Comparison of ENCODE assay signal across 12 mouse cellular contexts in the genomic region with DNA sequence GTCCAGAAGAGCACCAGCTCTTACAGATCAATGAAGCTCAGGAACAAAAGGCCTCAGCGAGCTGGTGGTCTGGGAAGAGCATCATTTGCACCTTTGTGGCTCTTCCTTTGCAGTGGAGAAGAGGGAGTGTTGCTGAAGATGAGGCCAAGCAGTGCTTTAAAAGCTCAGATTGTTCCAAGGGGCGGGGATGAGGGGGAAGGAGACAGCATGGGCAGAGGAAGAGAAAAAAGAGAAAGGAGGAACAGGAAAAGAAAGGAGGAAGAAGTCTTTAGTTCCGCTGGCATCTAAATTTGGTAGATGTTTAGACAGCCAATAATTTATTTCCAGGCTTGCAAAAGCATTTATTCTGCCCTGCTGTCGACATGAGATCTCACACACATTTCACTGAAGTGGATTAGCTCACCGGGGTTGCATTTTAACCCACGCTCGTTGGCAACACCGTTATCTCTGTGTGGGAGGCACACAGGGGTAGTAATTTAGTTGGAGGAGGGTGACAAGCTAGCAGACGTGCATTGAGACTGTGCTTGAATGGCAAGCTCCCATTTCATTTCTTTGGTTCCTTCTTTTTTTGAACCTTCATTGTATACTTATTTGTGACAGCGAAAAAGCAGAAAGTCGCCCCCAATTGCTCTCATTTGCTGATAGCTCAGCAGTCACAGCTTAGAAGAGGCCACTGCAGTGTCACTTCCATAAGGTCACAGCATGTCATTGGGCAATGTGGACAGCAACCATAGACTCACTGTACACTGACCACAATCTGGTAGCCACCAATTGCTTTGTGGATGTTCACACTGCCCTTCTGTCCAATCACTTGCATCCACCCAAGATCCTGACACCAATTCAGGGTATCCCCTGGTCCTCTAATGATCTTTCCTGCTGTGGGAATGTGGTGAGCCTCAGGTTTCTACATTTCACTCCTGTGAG.
A peak's percentile ranks its signal among the peaks of the same experiment; 100 is the strongest.
DNase-seq lines count a peak whose midpoint lies in the region; ATAC-seq lines count a peak whose summit lies in the region.
"Had no signal": no experiment of that assay in that cellular context is flagged by ENCODE, and none has a peak within 500 bp of the region (broad histone marks: within the 10 kb centered on the region; RNA-seq: fewer than 3 reads in every experiment).

No protein-coding gene starts in this region.

- peak overlapping the region; percentile 46 for H3K27ac ChIP-seq in forebrain, embryonic 15.5 days (replicated peaks)
- H3K27ac ChIP-seq in forebrain, embryonic 12.5 days: no peak overlapping the region
- peak overlapping the region; percentile 58; the same call in 1 of the 2 replicates for H3K27ac ChIP-seq in heart, embryonic 15.5 days

- no peaks in the 10 kb centered on the region for H3K36me3 ChIP-seq in forebrain, embryonic 15.5 days
- H3K36me3 ChIP-seq in forebrain, embryonic 12.5 days (replicated peaks): no peaks in the 10 kb centered on the region
- no peaks in the 10 kb centered on the region for H3K36me3 ChIP-seq in heart, embryonic 15.5 days

- no peaks in the 10 kb centered on the region for H3K9me3 ChIP-seq in forebrain, embryonic 15.5 days
- no peaks in the 10 kb centered on the region for H3K9me3 ChIP-seq in forebrain, embryonic 12.5 days
- no peaks in the 10 kb centered on the region for H3K9me3 ChIP-seq in heart, embryonic 15.5 days (replicated peaks)

- no peaks in the 10 kb centered on the region for H3K27me3 ChIP-seq in forebrain, embryonic 15.5 days
- no peaks in the 10 kb centered on the region; the same call in 1 of the 2 replicates for H3K27me3 ChIP-seq in forebrain, embryonic 12.5 days
- H3K27me3 ChIP-seq in heart, embryonic 15.5 days: no peaks in the 10 kb centered on the region
- H3K27me3 ChIP-seq: Patski had no signal

- ATAC-seq in forebrain, embryonic 15.5 days (replicated peaks): no peak
- no peak for ATAC-seq in forebrain, embryonic 12.5 days (ENCODE audit: low FRiP score)
- ATAC-seq in heart, embryonic 15.5 days (replicated peaks; ENCODE audit: insufficient number of reproducible peaks, insufficient read depth, low FRiP score, low read depth): peak; percentile 60
- ATAC-seq in erythroblast, adult 5-6 weeks (replicated peaks; ENCODE audit: low FRiP score, poor library complexity, severe bottlenecking): no peak
- ATAC-seq: inflammation-experienced regulatory T-cells, adult 6 months; Patski had no signal

- H3K4me2 ChIP-seq in forebrain, embryonic 15.5 days (replicated peaks): no peak overlapping the region
- H3K4me2 ChIP-seq in forebrain, embryonic 12.5 days: no peak overlapping the region
- peak overlapping the region; percentile 14; the same call in 1 of the 2 replicates for H3K4me2 ChIP-seq in heart, embryonic 15.5 days

- 38% methylated on average over 11 of the region's 11 CpGs for WGBS in forebrain, embryonic 15.5 days
- WGBS in forebrain, embryonic 12.5 days: 58% methylated on average over 11 of the region's 11 CpGs
- 30% methylated on average over 11 of the region's 11 CpGs for WGBS in heart, embryonic 15.5 days

- H3K4me3 ChIP-seq in forebrain, embryonic 15.5 days: no peak overlapping the region
- no peak overlapping the region for H3K4me3 ChIP-seq in forebrain, embryonic 12.5 days (replicated peaks)
- no peak overlapping the region for H3K4me3 ChIP-seq in heart, embryonic 15.5 days
- H3K4me3 ChIP-seq: erythroblast, embryonic 14.5 days; myocyte had no signal

- H3K9ac ChIP-seq in forebrain, embryonic 15.5 days (replicated peaks): no peak overlapping the region
- no peak overlapping the region for H3K9ac ChIP-seq in forebrain, embryonic 12.5 days
- H3K9ac ChIP-seq in heart, embryonic 15.5 days: no peak overlapping the region

- H3K4me1 ChIP-seq in forebrain, embryonic 15.5 days: peaks cover 10% of the 10 kb centered on the region; the same call in 1 of the 2 replicates
- peaks cover 4% of the 10 kb centered on the region; the same call in 1 of the 2 replicates for H3K4me1 ChIP-seq in forebrain, embryonic 12.5 days
- peaks cover 12% of the 10 kb centered on the region for H3K4me1 ChIP-seq in heart, embryonic 15.5 days (replicated peaks)

- DNase-seq in NIH3T3 (ENCODE audit: low read depth): peak; percentile 31
- peak; percentile 84 for DNase-seq in left cerebral cortex, adult 9 months (ENCODE audit: low spot score in 2 of 2)
- DNase-seq in embryo, embryonic 10 days (ENCODE audit: low spot score): no peak
- DNase-seq in adrenal gland, postnatal 10 days: no peak

Comparison
In these comparisons a context has a peak if more than half of its experiments do, and no peak if none do; other contexts are left out.
1. DNase-seq: peak in NIH3T3 (single experiment) and left cerebral cortex, adult 9 months (2 of 2); none in embryo, embryonic 10 days (single experiment) and adrenal gland, postnatal 10 days (single experiment).